Mouse (Mus musculus): ENCODE measurements around the gene Lpgat1.
A peak's percentile ranks its signal among the peaks of the same experiment; 100 is the strongest.

Lpgat1 gene

GRCm38 (mm10) chr1:191717601-191718498, at the start of gene Lpgat1:
TSS of gene Lpgat1 (plus strand) at chr1:191717834.
- peak; percentile 22 for DNase-seq (ENCODE audit: low spot score)

- no peak for DNase-seq (ENCODE audit: low spot score)
These were observed 49.6 kb upstream of the Lpgat1 start for GRCm38 (mm10) chr1:191668030-191668429.

GRCm38 (mm10) chr1:191674071-191674470, 43.6 kb upstream of the Lpgat1 start:
- DNase-seq (ENCODE audit: low spot score): no peak

- DNase-seq (ENCODE audit: low spot score): no peak
These were observed 36.0 kb upstream of the Lpgat1 start for GRCm38 (mm10) chr1:191681633-191682032.

GRCm38 (mm10) chr1:191687531-191687930, 30.1 kb upstream of the Lpgat1 start:
- DNase-seq (ENCODE audit: low spot score): no peak

- no peak for DNase-seq (ENCODE audit: low spot score)
These were observed 24.4 kb upstream of the Lpgat1 start for GRCm38 (mm10) chr1:191693231-191693630.

- DNase-seq (ENCODE audit: low spot score): no peak
These were observed 19.3 kb upstream of the Lpgat1 start for GRCm38 (mm10) chr1:191698253-191698795.

- no peak for DNase-seq (ENCODE audit: low spot score)
These were observed 13.1 kb upstream of the Lpgat1 start for GRCm38 (mm10) chr1:191704535-191704934.

GRCm38 (mm10) chr1:191706541-191707078, 11.0 kb upstream of the Lpgat1 start:
- DNase-seq (ENCODE audit: low spot score): no peak

- no peak for DNase-seq (ENCODE audit: low spot score)
These were observed 7.8 kb upstream of the Lpgat1 start for GRCm38 (mm10) chr1:191709811-191710210.

GRCm38 (mm10) chr1:191712224-191712838, 5.3 kb upstream of the Lpgat1 start:
- no peak for DNase-seq (ENCODE audit: low spot score)

- DNase-seq (ENCODE audit: low spot score): no peak
These were observed 3.8 kb upstream of the Lpgat1 start for GRCm38 (mm10) chr1:191713813-191714212.

- no peak for DNase-seq (ENCODE audit: low spot score)
These were observed 2.5 kb upstream of the Lpgat1 start for GRCm38 (mm10) chr1:191715150-191715549.

GRCm38 (mm10) chr1:191717141-191717540, 493 bp upstream of the Lpgat1 start:
- DNase-seq (ENCODE audit: low spot score): no peak

- DNase-seq (ENCODE audit: low spot score): no peak
These were observed 1.1 kb downstream of the Lpgat1 start for GRCm38 (mm10) chr1:191718522-191719281.

- no peak for DNase-seq (ENCODE audit: low spot score)
These were observed 1.7 kb downstream of the Lpgat1 start for GRCm38 (mm10) chr1:191719326-191719725.

GRCm38 (mm10) chr1:191720419-191720818, 2.8 kb downstream of the Lpgat1 start:
- DNase-seq (ENCODE audit: low spot score): no peak

- no peak for DNase-seq (ENCODE audit: low spot score)
These were observed 5.1 kb downstream of the Lpgat1 start for GRCm38 (mm10) chr1:191722706-191723105.

- no peak for DNase-seq (ENCODE audit: low spot score)
These were observed 6.0 kb downstream of the Lpgat1 start for GRCm38 (mm10) chr1:191723675-191724074.

GRCm38 (mm10) chr1:191724385-191725061, 6.9 kb downstream of the Lpgat1 start:
- no peak for DNase-seq (ENCODE audit: low spot score)

- no peak for DNase-seq (ENCODE audit: low spot score)
These were observed 15.0 kb downstream of the Lpgat1 start for GRCm38 (mm10) chr1:191732623-191733022.

Measured in spleen, adult 12 weeks (tissue).